Mouse (Mus musculus) embryonic facial prominence, embryonic 11.5 days (tissue): ENCODE measurements at regions not wholly inside any gene's neighbourhood (a gene's known extent, or its start where the extent isn't known, plus 50 kb on each side); places are given as distances from the start of the nearest gene placed in this dataset.

ENCODE experiments used
- ATAC-seq: fragments of 200-750 bp; cut with Nextera tagmentation; replicated peaks from 2 replicates; pipeline ENCODE4 v1.8.0; 2017; ENCODE audit warnings: low read depth; ENCODE audit not compliant: insufficient number of reproducible peaks, low FRiP score, low TSS enrichment
- DNase-seq: peaks from one replicate; pipeline ENCODE4 v3.0.0-alpha.2; 2015; ENCODE audit warnings: low spot score
- H3K27ac ChIP-seq: fragments of 300-500 bp; sonication (generic); replicated peaks from 2 replicates; pipeline ENCODE4 v1.5.1; 2014; ENCODE audit warnings: mild to moderate bottlenecking, low read depth, low read length, control low read depth
- H3K27me3 ChIP-seq: fragments of 300-500 bp; sonication (generic); 2 replicates; pipeline ENCODE4 v1.6.1; 2014; ENCODE audit warnings: mild to moderate bottlenecking, low read length, moderate library complexity, mixed read lengths; ENCODE audit not compliant: control insufficient read depth, insufficient read depth
- H3K36me3 ChIP-seq: fragments of 300-500 bp; sonication (generic); replicated peaks from 2 replicates; pipeline ENCODE4 v1.6.1; 2014; ENCODE audit warnings: low read depth, mild to moderate bottlenecking, low read length, moderate library complexity, mixed read lengths; ENCODE audit not compliant: control insufficient read depth, insufficient read depth
- H3K4me1 ChIP-seq: fragments of 300-500 bp; sonication (generic); 2 replicates; pipeline ENCODE4 v1.6.1; 2014; ENCODE audit warnings: low read length, mixed read lengths; ENCODE audit not compliant: control insufficient read depth, insufficient read depth
- H3K4me2 ChIP-seq: fragments of 300-500 bp; sonication (generic); 2 replicates; pipeline ENCODE4 v1.6.1; 2014; ENCODE audit warnings: low read depth, mild to moderate bottlenecking, control low read depth, low read length, moderate library complexity
- H3K4me3 ChIP-seq: fragments of 300-500 bp; sonication (generic); 2 replicates; pipeline ENCODE4 v1.5.1; 2014; ENCODE audit warnings: low read depth, low read length, control low read depth
- H3K9ac ChIP-seq: fragments of 300-500 bp; sonication (generic); replicated peaks from 2 replicates; pipeline ENCODE4 v1.6.1; 2014; ENCODE audit warnings: mild to moderate bottlenecking, control low read depth, low read length
- H3K9me3 ChIP-seq: fragments of 300-500 bp; sonication (generic); replicated peaks from 2 replicates; pipeline ENCODE4 v1.6.1; 2016; ENCODE audit warnings: mild to moderate bottlenecking, low read length, inconsistent platforms, mixed read lengths; ENCODE audit not compliant: control insufficient read depth
- WGBS: fragments of 180-500 bp; shearing (Covaris S2); extraction: QIAGEN DNeasy Blood & Tissue Kit; methylation state at CpG from one replicate; pipeline ENCODE4 v1.1.7; 2014; 5-methylcytosine and 5-hydroxymethylcytosine counted together

DNA sequence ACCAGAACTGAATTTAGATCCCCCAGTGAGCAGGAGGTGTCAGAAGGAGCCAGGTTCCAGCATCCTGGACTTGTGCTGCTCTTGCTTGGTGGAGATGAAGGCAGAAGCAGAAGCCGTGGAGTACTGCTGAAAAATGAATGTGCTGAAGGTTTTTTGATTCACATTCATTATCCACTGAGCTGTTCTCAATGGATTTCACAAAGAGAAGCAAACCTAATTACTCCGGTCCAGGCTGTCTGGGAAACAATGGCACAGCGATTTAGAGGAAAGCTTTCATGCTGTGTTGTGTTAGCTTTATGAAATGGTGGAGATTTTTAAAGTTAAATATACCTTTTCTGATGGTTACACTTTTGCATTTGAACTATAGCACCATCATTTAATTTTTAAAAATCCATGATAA is 535.3 kb upstream of the Adgrl3 start:
- no peak for ATAC-seq

DNA sequence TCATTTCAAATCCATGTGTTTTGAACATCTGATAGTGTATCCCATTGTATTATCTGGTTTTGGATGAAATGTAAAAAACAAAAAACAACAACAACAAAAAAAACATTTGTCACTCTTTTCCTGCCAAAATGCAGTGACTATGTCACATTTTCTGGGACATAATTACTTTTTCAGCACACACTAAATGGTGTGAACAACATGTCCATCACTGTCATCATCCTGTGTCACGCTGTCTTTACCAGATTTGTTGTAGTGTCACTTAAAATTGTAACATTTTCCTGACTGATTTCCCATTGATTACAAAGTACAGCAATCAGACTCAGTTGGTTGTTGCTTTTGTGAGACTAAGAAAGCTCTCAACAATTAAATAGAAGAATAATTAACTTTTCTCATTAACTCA is 531.6 kb upstream of the Adgrl3 start:
- H3K4me2 ChIP-seq, result no peak overlapping the region
- H3K4me1 ChIP-seq, result no peaks in the 10 kb centered on the region
- H3K27ac ChIP-seq, result no peak overlapping the region
- H3K9ac ChIP-seq, result no peak overlapping the region
- H3K36me3 ChIP-seq, result no peaks in the 10 kb centered on the region
- H3K4me3 ChIP-seq, result no peak overlapping the region
- WGBS, result 87% methylated on average over 1 of the region's 1 CpGs
- DNase-seq (no peak), ATAC-seq (no peak)
- H3K27me3 ChIP-seq, result no peaks in the 10 kb centered on the region
- H3K9me3 ChIP-seq, result no peaks in the 10 kb centered on the region

More for the DNA sequence above, 535.3 kb upstream of the Adgrl3 start:
- Histone ChIP-seq H3K4me1 (no peaks in the 10 kb centered on the region), H3K27ac (no peak overlapping the region), H3K4me2 (no peak overlapping the region), H3K9me3 (no peaks in the 10 kb centered on the region), H3K9ac (no peak overlapping the region), H3K4me3 (no peak overlapping the region), H3K36me3 (no peaks in the 10 kb centered on the region), H3K27me3 (no peaks in the 10 kb centered on the region)
- no peak for DNase-seq
- 63% methylated on average over 3 of the region's 3 CpGs for WGBS

DNA sequence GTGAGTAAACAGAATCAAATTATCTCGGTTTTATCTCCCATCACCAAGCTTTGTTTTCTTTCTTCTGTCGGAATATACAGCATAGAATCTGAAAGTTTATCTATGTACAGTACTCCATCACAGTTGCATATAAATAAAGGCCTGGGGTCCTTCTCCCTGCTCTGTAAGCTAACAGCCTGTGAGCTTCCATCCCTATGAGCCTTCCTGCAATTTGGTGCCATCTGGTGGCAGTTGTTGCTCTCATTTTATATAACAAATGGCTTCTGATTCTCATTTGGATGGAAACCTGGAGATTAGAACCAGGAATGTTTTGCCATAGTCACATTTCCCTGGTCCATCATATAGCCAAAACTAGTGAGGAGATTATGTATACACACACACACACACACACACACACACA is 511.3 kb upstream of the Adgrl3 start:
- H3K4me3 ChIP-seq, result no peak overlapping the region
- no peaks in the 10 kb centered on the region for H3K9me3 ChIP-seq
- H3K27ac ChIP-seq, result no peak overlapping the region
- H3K4me2 ChIP-seq, result no peak overlapping the region
- ATAC-seq (no peak), DNase-seq (peak; percentile 73)
- H3K27me3 ChIP-seq, result no peaks in the 10 kb centered on the region
- H3K4me1 ChIP-seq, result no peaks in the 10 kb centered on the region
- no peaks in the 10 kb centered on the region for H3K36me3 ChIP-seq
- WGBS, result 45% methylated on average over 2 of the region's 2 CpGs
- H3K9ac ChIP-seq, result no peak overlapping the region

DNA sequence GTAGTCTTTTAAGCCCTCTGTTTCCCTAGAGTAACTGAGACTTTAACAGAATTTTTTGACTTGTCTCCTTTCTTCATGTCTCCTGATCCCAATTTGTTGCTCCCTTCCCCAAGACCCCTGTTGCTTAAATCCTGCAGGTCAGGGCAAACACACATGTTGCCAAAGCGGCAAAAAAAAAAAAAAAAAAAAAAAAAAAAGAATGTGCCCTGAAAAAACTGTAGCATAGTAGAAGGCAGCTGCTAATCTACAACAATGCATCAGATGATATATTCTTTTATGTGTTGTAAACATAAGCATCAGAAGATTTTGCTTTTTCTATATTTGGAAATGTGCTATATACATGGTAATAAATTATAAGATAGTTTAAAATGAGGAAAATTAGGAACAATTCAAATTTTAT is 479.9 kb upstream of the Adgrl3 start:
- Histone ChIP-seq H3K9me3 (no peaks in the 10 kb centered on the region), H3K36me3 (no peaks in the 10 kb centered on the region), H3K27me3 (no peaks in the 10 kb centered on the region), H3K9ac (no peak overlapping the region), H3K4me1 (no peaks in the 10 kb centered on the region), H3K4me3 (no peak overlapping the region), H3K27ac (no peak overlapping the region), H3K4me2 (no peak overlapping the region)
- DNase-seq (no peak), ATAC-seq (no peak)
- 73% methylated on average over 1 of the region's 1 CpGs for WGBS

DNA sequence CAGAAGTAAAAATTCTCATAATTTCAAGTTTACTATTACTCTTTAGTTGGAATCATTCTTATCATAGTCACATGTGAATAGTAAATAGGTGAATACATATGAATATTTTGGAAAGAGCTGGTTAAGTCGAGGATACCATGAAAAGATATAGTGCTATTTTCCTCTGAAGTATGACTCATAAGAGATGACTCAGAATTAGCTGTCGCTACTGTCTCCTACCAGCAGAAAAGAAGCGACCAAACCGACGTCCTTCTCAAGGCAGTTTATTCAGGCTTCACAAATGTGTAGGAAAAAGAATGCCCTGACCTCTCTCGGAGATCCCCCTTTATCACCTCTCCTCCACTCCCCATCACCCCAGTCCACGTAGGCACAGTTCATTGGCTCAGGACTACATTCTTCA is 468.3 kb upstream of the Adgrl3 start:
- H3K9ac ChIP-seq, result no peak overlapping the region
- H3K4me3 ChIP-seq, result no peak overlapping the region
- no peak overlapping the region for H3K27ac ChIP-seq
- no peaks in the 10 kb centered on the region for H3K4me1 ChIP-seq
- no peaks in the 10 kb centered on the region for H3K27me3 ChIP-seq
- no peak for DNase-seq
- ATAC-seq, result no peak
- H3K4me2 ChIP-seq, result no peak overlapping the region
- H3K9me3 ChIP-seq, result no peaks in the 10 kb centered on the region
- no peaks in the 10 kb centered on the region for H3K36me3 ChIP-seq
- 91% methylated on average over 7 of the region's 7 CpGs for WGBS

DNA sequence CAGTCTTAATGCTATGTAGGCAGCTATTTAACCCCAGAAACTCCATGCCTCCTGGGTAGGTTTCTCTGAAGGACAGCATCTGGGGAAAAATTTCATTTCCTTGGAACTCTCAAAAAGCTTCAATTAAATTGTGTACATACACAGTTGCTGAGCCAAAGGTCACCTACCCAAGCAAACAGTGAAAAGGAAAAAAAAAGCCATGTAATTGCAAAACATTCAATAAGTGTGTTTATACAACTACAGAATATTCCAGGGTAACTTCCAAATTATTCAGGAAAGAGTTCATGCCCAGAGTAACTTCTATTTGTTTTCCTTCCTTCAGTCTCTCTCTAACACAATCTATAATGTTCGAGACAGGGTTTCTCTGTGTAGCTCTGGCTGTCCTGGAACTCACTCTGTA is 441.2 kb upstream of the Adgrl3 start:
- no peak overlapping the region for H3K4me2 ChIP-seq
- no peak overlapping the region for H3K9ac ChIP-seq
- ATAC-seq, result no peak
- DNase-seq, result no peak
- no peak overlapping the region for H3K27ac ChIP-seq
- H3K9me3 ChIP-seq, result no peaks in the 10 kb centered on the region
- H3K36me3 ChIP-seq, result no peaks in the 10 kb centered on the region
- no peak overlapping the region for H3K4me3 ChIP-seq
- no peaks in the 10 kb centered on the region for H3K27me3 ChIP-seq
- 61% methylated on average over 1 of the region's 1 CpGs for WGBS
- no peaks in the 10 kb centered on the region for H3K4me1 ChIP-seq

DNA sequence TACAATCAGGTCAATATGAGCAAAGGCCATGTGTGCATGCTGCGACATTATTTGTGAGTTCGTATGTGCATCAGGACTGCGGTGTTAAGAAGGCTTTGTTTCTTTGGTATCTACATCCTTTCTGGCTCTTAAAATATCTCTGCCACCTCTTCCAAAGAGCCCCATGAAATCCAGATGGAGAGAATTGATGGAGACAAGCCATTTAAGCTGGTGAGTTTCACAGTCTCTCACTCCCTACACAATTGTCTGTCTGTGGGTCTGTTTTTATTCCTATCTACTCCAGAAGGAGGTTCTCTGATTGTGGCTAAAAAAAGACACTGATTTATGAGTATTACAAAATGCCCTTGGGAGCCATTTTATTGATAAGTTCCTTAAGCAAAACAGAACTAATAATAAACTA is 408.4 kb upstream of the Adgrl3 start:
- no peak overlapping the region for H3K27ac ChIP-seq
- no peaks in the 10 kb centered on the region for H3K36me3 ChIP-seq
- H3K9me3 ChIP-seq, result no peaks in the 10 kb centered on the region
- no peak for DNase-seq
- 94% methylated on average over 3 of the region's 3 CpGs for WGBS
- ATAC-seq, result no peak
- H3K9ac ChIP-seq, result no peak overlapping the region
- no peaks in the 10 kb centered on the region for H3K4me1 ChIP-seq
- no peak overlapping the region for H3K4me3 ChIP-seq
- H3K27me3 ChIP-seq, result no peaks in the 10 kb centered on the region
- no peak overlapping the region for H3K4me2 ChIP-seq

DNA sequence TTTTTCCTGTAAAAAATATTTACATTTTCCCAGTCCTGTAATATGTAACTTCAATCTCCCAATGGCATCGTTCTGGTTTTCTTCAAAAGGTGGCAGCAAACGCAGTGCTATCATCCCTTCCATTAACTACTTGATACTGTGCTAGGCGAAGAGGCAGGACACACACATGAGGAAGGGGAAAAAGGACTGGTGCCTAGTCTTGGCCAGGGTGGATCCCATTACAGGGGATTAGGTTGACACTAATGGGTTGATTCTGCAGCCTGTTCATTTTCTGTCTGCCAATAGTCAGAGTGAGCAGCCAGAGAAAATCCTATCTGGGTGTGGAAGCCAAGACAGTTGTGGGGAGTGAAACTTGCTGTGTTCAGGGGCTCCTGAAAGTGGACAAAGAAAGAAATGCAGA is 392.7 kb upstream of the Adgrl3 start:
- no peak for DNase-seq
- Histone ChIP-seq H3K9me3 (no peaks in the 10 kb centered on the region), H3K4me3 (no peak overlapping the region), H3K27me3 (no peaks in the 10 kb centered on the region), H3K36me3 (no peaks in the 10 kb centered on the region), H3K4me1 (no peaks in the 10 kb centered on the region), H3K9ac (no peak overlapping the region), H3K4me2 (no peak overlapping the region), H3K27ac (no peak overlapping the region)
- ATAC-seq, result no peak
- WGBS, result 60% methylated on average over 3 of the region's 3 CpGs

DNA sequence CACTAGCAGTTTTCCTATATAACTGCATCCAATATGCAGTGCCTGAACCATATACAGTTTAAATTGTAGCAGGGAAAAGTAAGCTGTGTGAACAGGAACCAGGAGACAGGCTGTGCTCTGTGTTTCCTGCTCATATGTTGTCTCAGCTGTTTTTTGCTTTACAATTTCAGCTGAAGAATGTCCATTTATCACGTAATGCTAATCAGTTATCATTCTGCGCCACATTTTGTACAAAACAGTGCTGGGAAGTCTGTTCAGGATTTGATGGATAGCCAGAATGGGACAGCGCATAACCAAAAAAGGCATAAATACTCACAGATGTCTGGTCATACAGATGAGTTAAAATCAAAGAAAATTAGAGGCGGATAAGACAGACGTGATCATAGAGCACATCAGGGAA is 360.9 kb upstream of the Adgrl3 start:
- H3K4me1 ChIP-seq, result no peaks in the 10 kb centered on the region
- H3K9ac ChIP-seq, result no peak overlapping the region
- no peaks in the 10 kb centered on the region for H3K27me3 ChIP-seq
- no peak for ATAC-seq
- no peak overlapping the region for H3K4me2 ChIP-seq
- no peak overlapping the region for H3K4me3 ChIP-seq
- DNase-seq, result no peak
- H3K36me3 ChIP-seq, result no peaks in the 10 kb centered on the region
- 59% methylated on average over 5 of the region's 5 CpGs for WGBS
- H3K9me3 ChIP-seq, result no peaks in the 10 kb centered on the region
- H3K27ac ChIP-seq, result no peak overlapping the region
